Mouse (Mus musculus) T-cell, adult 66 days (primary cell): ENCODE data around the gene Fam160a1. TPM values are rescaled to one million over a fixed set of nuclear protein-coding genes. Genes with fewer than 3 reads are reported as not detected.

Experiments used
- total RNA-seq, 2 experiments: library from RNA; stranded (reverse); gene quantifications; 3 replicates in 1 of 2; 4 replicates in 1 of 2; pipeline ENCODE4 v1.2.4; 2023

Gene Fam160a1
- under 1 TPM; 0.70 to 0.77 TPM for total RNA-seq

GRCm38 (mm10) chr3:85817191-85817590 is at the start of gene Fam160a1:
Gene Fam160a1 (minus strand): TSS chr3:85817291.

Other genes starting within 250 kb of the Fam160a1 start
- 1 to 10 TPM; 6.9 to 9.9 TPM for gene Gatb, start 243.2 kb downstream of the Fam160a1 start, total RNA-seq
- under 1 TPM in 1 of 2 experiments, not detected in 1; 0.77 TPM for gene Glt28d2, start 70.2 kb upstream of the Fam160a1 start, total RNA-seq
- under 1 TPM in 1 of 2 experiments, not detected in 1; 0.87 TPM for gene Gm37240, start 70.2 kb upstream of the Fam160a1 start, total RNA-seq
- gene Sh3d19, start 153.8 kb upstream of the Fam160a1 start, total RNA-seq, result under 1 TPM; 0.41 to 0.73 TPM
- gene Prss48, start 185.2 kb upstream of the Fam160a1 start, total RNA-seq, result not detected